Comparison of ENCODE assay signal across 21 mouse cellular contexts in genomic region chr15:26335791-26336190, GRCm38 (mm10). TPM values are rescaled to one million over a fixed set of nuclear protein-coding genes. Genes with fewer than 3 reads are reported as not detected.
DNase-seq lines count a peak whose midpoint lies in the region; ATAC-seq lines count a peak whose summit lies in the region.
"Had no signal": no experiment of that assay in that cellular context is flagged by ENCODE, and none has a peak within 500 bp of the region (broad histone marks: within the 10 kb centered on the region; RNA-seq: fewer than 3 reads in every experiment).

No protein-coding gene starts in this region.

- peak; percentile 66 for ATAC-seq in forebrain, embryonic 13.5 days
- peak; percentile 57; the same call in 1 of the 2 replicates for ATAC-seq in kidney, embryonic 16.5 days (ENCODE audit: low FRiP score, low TSS enrichment)
- peak; percentile 53; the same call in 1 of the 2 replicates for ATAC-seq in neural tube, embryonic 12.5 days (ENCODE audit: low FRiP score, low read depth)
- ATAC-seq in forebrain, embryonic 16.5 days: peak; percentile 64
- ATAC-seq: hindbrain, postnatal 0 days had no signal

- H3K9me3 ChIP-seq in forebrain, embryonic 13.5 days (replicated peaks): no peaks in the 10 kb centered on the region
- H3K9me3 ChIP-seq in forebrain, embryonic 10.5 days: no peaks in the 10 kb centered on the region
- H3K9me3 ChIP-seq in kidney, embryonic 16.5 days (ENCODE audit: low read length): no peaks in the 10 kb centered on the region
- H3K9me3 ChIP-seq in neural tube, embryonic 12.5 days: no peaks in the 10 kb centered on the region
- no peaks in the 10 kb centered on the region for H3K9me3 ChIP-seq in forebrain, embryonic 16.5 days (ENCODE audit: control insufficient read depth, low read length)
- H3K9me3 ChIP-seq: embryonic facial prominence, embryonic 12.5 days; heart, embryonic 15.5 days; hindbrain, embryonic 13.5 days had no signal

- no peak overlapping the region for H3K27ac ChIP-seq in forebrain, embryonic 13.5 days
- H3K27ac ChIP-seq in forebrain, embryonic 10.5 days: no peak overlapping the region
- 0 out of 2 replicates have a peak overlapping the region, but pooled peaks have one; percentile 49 for H3K27ac ChIP-seq in kidney, embryonic 16.5 days (ENCODE audit: low read length)
- no peak overlapping the region for H3K27ac ChIP-seq in neural tube, embryonic 12.5 days
- no peak overlapping the region for H3K27ac ChIP-seq in forebrain, embryonic 16.5 days (ENCODE audit: low read length)
- H3K27ac ChIP-seq: embryonic facial prominence, embryonic 12.5 days; heart, adult 2 months; heart, embryonic 15.5 days; hindbrain, embryonic 13.5 days; hindbrain, postnatal 0 days had no signal

- H3K36me3 ChIP-seq in forebrain, embryonic 13.5 days (ENCODE audit: poor library complexity, severe bottlenecking): no peaks in the 10 kb centered on the region
- H3K36me3 ChIP-seq in forebrain, embryonic 10.5 days (replicated peaks): no peaks in the 10 kb centered on the region
- H3K36me3 ChIP-seq in kidney, embryonic 16.5 days (ENCODE audit: insufficient read depth, low read length): no peaks in the 10 kb centered on the region
- no peaks in the 10 kb centered on the region for H3K36me3 ChIP-seq in neural tube, embryonic 12.5 days
- H3K36me3 ChIP-seq in forebrain, embryonic 16.5 days (ENCODE audit: control insufficient read depth, insufficient read depth): no peaks in the 10 kb centered on the region
- H3K36me3 ChIP-seq: embryonic facial prominence, embryonic 12.5 days; heart, embryonic 15.5 days; hindbrain, embryonic 13.5 days had no signal

- H3K9ac ChIP-seq in forebrain, embryonic 13.5 days: no peak overlapping the region
- H3K9ac ChIP-seq in kidney, embryonic 16.5 days (replicated peaks; ENCODE audit: low read length): no peak overlapping the region
- H3K9ac ChIP-seq in neural tube, embryonic 12.5 days: no peak overlapping the region
- H3K9ac ChIP-seq in forebrain, embryonic 16.5 days (replicated peaks; ENCODE audit: low read depth, low read length): no peak overlapping the region
- H3K9ac ChIP-seq: embryonic facial prominence, embryonic 12.5 days; heart, embryonic 15.5 days; hindbrain, embryonic 13.5 days had no signal

- no peak overlapping the region for H3K4me3 ChIP-seq in forebrain, embryonic 13.5 days
- H3K4me3 ChIP-seq in forebrain, embryonic 10.5 days: no peak overlapping the region
- H3K4me3 ChIP-seq in kidney, embryonic 16.5 days (ENCODE audit: low read length): no peak overlapping the region
- no peak overlapping the region for H3K4me3 ChIP-seq in neural tube, embryonic 12.5 days
- H3K4me3 ChIP-seq in forebrain, embryonic 16.5 days (replicated peaks; ENCODE audit: low read length): no peak overlapping the region
- H3K4me3 ChIP-seq: embryonic facial prominence, embryonic 12.5 days; heart, adult 2 months; heart, embryonic 15.5 days; hindbrain, embryonic 13.5 days had no signal

- DNase-seq in forebrain, embryonic 10.5 days (ENCODE audit: extremely low spot score, low spot score): no peak
- DNase-seq in kidney, postnatal 25 days: no peak
- no peak for DNase-seq in neural tube, embryonic 10.5 days (ENCODE audit: extremely low spot score, low spot score)
- no peak for DNase-seq in spleen, adult 18-20 months
- DNase-seq: adrenal gland, postnatal 10 days; cerebellum, adult 11 months; cerebellum, adult 8-10 months; cerebellum, postnatal 14 days; embryo, embryonic 11 days; gastrocnemius, postnatal 14 days; heart, adult 2 months; heart, postnatal 14 days had no signal

- H3K4me2 ChIP-seq in forebrain, embryonic 13.5 days: no peak overlapping the region
- H3K4me2 ChIP-seq in kidney, embryonic 16.5 days (replicated peaks; ENCODE audit: low read depth, low read length): no peak overlapping the region
- no peak overlapping the region for H3K4me2 ChIP-seq in neural tube, embryonic 12.5 days (replicated peaks)
- H3K4me2 ChIP-seq in forebrain, embryonic 16.5 days (ENCODE audit: low read length): no peak overlapping the region
- H3K4me2 ChIP-seq: embryonic facial prominence, embryonic 12.5 days; heart, embryonic 11.5 days; heart, embryonic 15.5 days; hindbrain, embryonic 13.5 days had no signal

- 78% methylated on average over 3 of the region's 3 CpGs for WGBS in forebrain, embryonic 13.5 days
- 95% methylated on average over 3 of the region's 3 CpGs for WGBS in forebrain, embryonic 10.5 days
- WGBS in kidney, embryonic 16.5 days: 76% methylated on average over 3 of the region's 3 CpGs
- WGBS in neural tube, embryonic 12.5 days: 82% methylated on average over 3 of the region's 3 CpGs
- 55% methylated on average over 3 of the region's 3 CpGs for WGBS in forebrain, embryonic 16.5 days

- no peaks in the 10 kb centered on the region for H3K4me1 ChIP-seq in forebrain, embryonic 13.5 days
- H3K4me1 ChIP-seq in forebrain, embryonic 10.5 days: no peaks in the 10 kb centered on the region
- no peaks in the 10 kb centered on the region for H3K4me1 ChIP-seq in kidney, embryonic 16.5 days (ENCODE audit: insufficient read depth, low read length)
- no peaks in the 10 kb centered on the region for H3K4me1 ChIP-seq in neural tube, embryonic 12.5 days
- no peaks in the 10 kb centered on the region for H3K4me1 ChIP-seq in forebrain, embryonic 16.5 days (replicated peaks; ENCODE audit: control insufficient read depth, insufficient read depth, low read length)
- H3K4me1 ChIP-seq: embryonic facial prominence, embryonic 12.5 days; heart, embryonic 15.5 days had no signal

- H3K27me3 ChIP-seq in forebrain, embryonic 13.5 days: no peaks in the 10 kb centered on the region
- H3K27me3 ChIP-seq in forebrain, embryonic 10.5 days (ENCODE audit: poor library complexity, severe bottlenecking): no peaks in the 10 kb centered on the region
- H3K27me3 ChIP-seq in kidney, embryonic 16.5 days (ENCODE audit: insufficient read depth, low read length): no peaks in the 10 kb centered on the region
- no peaks in the 10 kb centered on the region for H3K27me3 ChIP-seq in neural tube, embryonic 12.5 days (replicated peaks)
- no peaks in the 10 kb centered on the region for H3K27me3 ChIP-seq in forebrain, embryonic 16.5 days (replicated peaks; ENCODE audit: control insufficient read depth, insufficient read depth, low read length)
- H3K27me3 ChIP-seq: embryonic facial prominence, embryonic 12.5 days; heart, embryonic 15.5 days; hindbrain, embryonic 13.5 days had no signal

RNA-seq across cellular contexts. Expression of gene March11, which starts 26.9 kb away (rescaled TPM):
- 2.3 and 3.1 TPM in 2 replicates for polyA plus RNA-seq in forebrain, embryonic 13.5 days (2015; fragmentation: Nextera tagmentation; extraction: Ambion mirVana)
- polyA plus RNA-seq in forebrain, embryonic 10.5 days (2016; fragmentation: Nextera tagmentation; extraction: Ambion mirVana): 0.35 and 0.41 TPM in 2 replicates
- polyA plus RNA-seq in kidney, embryonic 16.5 days (2015; fragmentation: Nextera tagmentation; extraction: Ambion mirVana): 0.25 and 0.57 TPM in 2 replicates
- 6.3 and 7.3 TPM in 2 replicates for polyA plus RNA-seq in neural tube, embryonic 12.5 days (2016; fragmentation: Nextera tagmentation; extraction: Ambion mirVana)
- polyA plus RNA-seq in forebrain, embryonic 16.5 days (2015; fragmentation: Nextera tagmentation; extraction: Ambion mirVana): 2.3 and 4.5 TPM in 2 replicates
- polyA plus RNA-seq: heart, embryonic 11.5 days had no signal
